Mouse (Mus musculus): ENCODE data around the gene Mindy1.

Mindy1 gene

GRCm38 (mm10) chr3:95267855-95268254, 13.3 kb upstream of the Mindy1 start:
- no peak for DNase-seq (ENCODE audit: low read depth)

GRCm38 (mm10) chr3:95269789-95270188, 11.4 kb upstream of the Mindy1 start:
- DNase-seq (ENCODE audit: low read depth): no peak

GRCm38 (mm10) chr3:95270766-95271364, 10.3 kb upstream of the Mindy1 start:
- DNase-seq (ENCODE audit: low read depth): no peak

GRCm38 (mm10) chr3:95273471-95273870, 7.7 kb upstream of the Mindy1 start:
- no peak for DNase-seq (ENCODE audit: low read depth)

- no peak for DNase-seq (ENCODE audit: low read depth)
These were observed 6.7 kb upstream of the Mindy1 start for GRCm38 (mm10) chr3:95274453-95274852.

- no peak for DNase-seq (ENCODE audit: low read depth)
These were observed 6.0 kb upstream of the Mindy1 start for GRCm38 (mm10) chr3:95275161-95275560.

- DNase-seq (ENCODE audit: low read depth): no peak
These were observed 4.7 kb upstream of the Mindy1 start for GRCm38 (mm10) chr3:95276428-95276934.

GRCm38 (mm10) chr3:95277149-95277551, 4.0 kb upstream of the Mindy1 start:
- no peak for DNase-seq (ENCODE audit: low read depth)

- no peak for DNase-seq (ENCODE audit: low read depth)
These were observed 398 bp upstream of the Mindy1 start for GRCm38 (mm10) chr3:95280747-95281146.

GRCm38 (mm10) chr3:95282381-95282864, 1.3 kb downstream of the Mindy1 start:
- no peak for DNase-seq (ENCODE audit: low read depth)

GRCm38 (mm10) chr3:95282865-95283588, 1.9 kb downstream of the Mindy1 start:
- DNase-seq (ENCODE audit: low read depth): no peak

- no peak for DNase-seq (ENCODE audit: low read depth)
These were observed 2.4 kb downstream of the Mindy1 start for GRCm38 (mm10) chr3:95283589-95283941.

- DNase-seq (ENCODE audit: low read depth): no peak
These were observed 2.9 kb downstream of the Mindy1 start for GRCm38 (mm10) chr3:95284062-95284461.

- no peak for DNase-seq (ENCODE audit: low read depth)
These were observed 3.5 kb downstream of the Mindy1 start for GRCm38 (mm10) chr3:95284501-95285281.

GRCm38 (mm10) chr3:95285390-95285789, 4.2 kb downstream of the Mindy1 start:
- DNase-seq (ENCODE audit: low read depth): no peak

- no peak for DNase-seq (ENCODE audit: low read depth)
These were observed 4.9 kb downstream of the Mindy1 start for GRCm38 (mm10) chr3:95286011-95286410.

- no peak for DNase-seq (ENCODE audit: low read depth)
These were observed 5.4 kb downstream of the Mindy1 start for GRCm38 (mm10) chr3:95286510-95286909.

- DNase-seq (ENCODE audit: low read depth): no peak
These were observed 6.4 kb downstream of the Mindy1 start for GRCm38 (mm10) chr3:95287541-95287940.

GRCm38 (mm10) chr3:95289419-95289818, 8.3 kb downstream of the Mindy1 start:
- DNase-seq (ENCODE audit: low read depth): no peak

- no peak for DNase-seq (ENCODE audit: low read depth)
These were observed 9.0 kb downstream of the Mindy1 start for GRCm38 (mm10) chr3:95290156-95290555.

- no peak for DNase-seq (ENCODE audit: low read depth)
These were observed 9.9 kb downstream of the Mindy1 start for GRCm38 (mm10) chr3:95291041-95291440.

GRCm38 (mm10) chr3:95292899-95293298, 11.8 kb downstream of the Mindy1 start:
- DNase-seq (ENCODE audit: low read depth): no peak

- peak; percentile 71 for DNase-seq (ENCODE audit: low read depth)
These were observed 12.4 kb downstream of the Mindy1 start for GRCm38 (mm10) chr3:95293537-95293936.

All from c-Kit-positive CD71-negative TER-119-negative erythroid progenitor cells, embryonic 14.5 days (primary cell).